Mouse (Mus musculus) hindlimb bud, embryonic 11.5 days (tissue): ENCODE results near the gene Klhl11.

Experiments used
- DNase-seq: peaks from one replicate; pipeline ENCODE4 v3.0.0-alpha.2; 2012; ENCODE audit warnings: low read depth, low spot score; ENCODE audit errors: extremely low spot score

Klhl11 gene

GRCm38 (mm10) chr11:100471352-100472196 is 967 bp downstream of the Klhl11 start:
- no peak for DNase-seq

DNA sequence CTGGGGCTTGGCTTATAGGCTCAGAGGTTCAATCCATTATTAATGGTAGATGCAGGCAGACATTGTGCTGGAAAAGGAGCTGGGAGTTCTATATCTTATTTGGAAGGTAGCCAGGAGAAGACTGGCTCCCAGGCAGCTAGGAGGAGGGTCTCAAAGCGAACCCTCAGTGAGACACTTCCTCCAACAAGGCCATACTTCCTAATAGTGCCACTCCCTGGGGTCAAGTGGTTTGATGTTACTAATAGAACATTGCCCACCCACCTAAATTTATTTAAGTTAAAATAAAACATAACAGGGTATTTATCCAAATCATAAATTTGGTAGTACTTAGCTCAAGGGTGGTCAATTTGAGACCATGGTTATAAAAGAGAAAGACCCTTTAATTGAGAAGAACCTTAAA is 6.7 kb downstream of the Klhl11 start:
- no peak for DNase-seq

- DNase-seq: no peak
Measured at GRCm38 (mm10) chr11:100465229-100465792, 7.2 kb downstream of the Klhl11 start.

GRCm38 (mm10) chr11:100462699-100463098 is 9.8 kb downstream of the Klhl11 start:
- DNase-seq: no peak

GRCm38 (mm10) chr11:100457711-100458110 is 14.8 kb downstream of the Klhl11 start:
- no peak for DNase-seq

GRCm38 (mm10) chr11:100457247-100457646 is 15.3 kb downstream of the Klhl11 start:
- DNase-seq: no peak

DNA sequence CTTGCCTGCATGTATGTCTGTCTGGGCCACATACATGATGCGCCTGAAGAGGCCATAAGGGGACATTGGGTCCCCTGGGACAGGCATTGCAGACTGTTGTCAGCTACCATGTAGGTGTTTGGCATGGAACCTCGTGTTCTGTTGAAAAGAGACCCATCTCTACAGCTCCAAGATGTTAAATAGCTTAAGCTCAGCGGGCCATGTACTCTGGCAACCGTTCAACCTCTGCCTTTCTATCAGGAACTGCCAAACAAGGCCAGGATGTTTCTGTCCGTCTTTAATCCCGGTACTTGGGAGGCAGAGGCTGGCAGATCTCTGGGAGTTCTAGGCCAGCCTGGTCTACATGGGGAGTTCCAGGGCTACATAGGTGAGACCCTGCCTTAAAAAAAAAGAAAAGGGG is 29.9 kb downstream of the Klhl11 start:
- no peak for DNase-seq

- DNase-seq: no peak
Measured at GRCm38 (mm10) chr11:100441797-100442196, 30.7 kb downstream of the Klhl11 start, which contains the start of the genes Nt5c3b and Klhl10. TSS of gene Nt5c3b (minus strand) at chr11:100441808. TSS of gene Klhl10 (plus strand) at chr11:100441917.

DNA sequence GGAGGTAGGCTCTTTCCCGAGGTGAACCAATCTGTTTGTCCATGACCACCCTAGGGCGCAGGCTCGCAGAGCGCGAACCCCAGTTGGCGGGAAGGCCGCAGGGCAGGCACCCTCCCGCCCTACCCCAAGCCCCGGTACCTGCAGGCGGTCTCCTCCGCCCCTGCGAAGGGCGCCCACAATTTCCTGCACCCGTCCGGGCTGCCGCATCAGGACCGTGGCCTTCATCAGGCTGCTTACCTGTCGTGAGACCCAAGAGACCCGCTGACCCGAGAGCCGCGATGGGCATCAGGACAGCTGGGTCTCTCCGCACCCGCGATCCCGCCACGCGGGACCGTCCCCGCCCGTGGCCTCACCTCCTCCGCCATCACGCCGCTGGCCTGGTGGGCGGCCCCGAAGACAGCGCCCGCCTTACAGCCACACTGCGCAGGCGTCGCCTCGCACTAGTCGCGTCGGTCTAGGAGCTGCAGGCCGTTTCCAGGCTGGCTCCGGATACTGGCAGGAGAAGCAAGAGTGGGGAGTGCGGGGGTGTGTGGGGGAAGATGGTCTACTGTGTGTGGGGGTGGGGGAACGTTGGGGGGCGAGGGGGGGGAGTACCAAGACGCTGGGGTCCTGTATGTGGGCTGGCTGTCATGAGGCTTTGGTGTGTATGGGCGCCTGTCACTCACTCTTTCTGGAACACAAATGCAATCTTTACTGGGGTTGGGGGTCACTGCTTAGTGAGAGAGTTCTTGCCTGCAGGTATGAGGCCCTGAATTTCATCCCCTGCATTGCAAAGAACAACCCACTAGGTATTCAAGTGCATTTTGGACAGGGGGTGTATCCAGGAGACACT is 31.6 kb downstream of the Klhl11 start:
- no peak for DNase-seq

GRCm38 (mm10) chr11:100437901-100438300 is 34.6 kb downstream of the Klhl11 start:
- DNase-seq: no peak

GRCm38 (mm10) chr11:100435678-100436246 is 36.8 kb downstream of the Klhl11 start:
- no peak for DNase-seq

DNA sequence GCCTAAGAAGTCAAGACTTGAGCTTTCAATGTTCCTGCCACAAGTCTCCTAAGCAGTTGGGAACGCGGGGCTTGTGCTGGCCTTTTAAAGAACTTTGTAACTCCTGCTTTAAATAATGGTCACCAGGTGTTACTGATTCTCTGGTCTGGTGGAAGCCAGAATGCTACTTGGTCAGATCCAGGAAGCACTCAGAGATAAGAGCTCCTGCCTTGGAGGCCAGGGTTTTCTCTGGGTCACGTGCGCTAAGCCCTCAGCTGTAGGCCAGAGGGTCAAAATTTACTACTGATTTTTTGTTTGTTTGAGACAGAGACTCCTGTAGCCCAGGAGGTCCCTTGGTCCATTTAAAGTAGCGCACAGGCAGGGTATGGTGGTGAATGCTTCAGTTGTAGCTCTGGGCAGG is 40.5 kb downstream of the Klhl11 start:
- DNase-seq: no peak

GRCm38 (mm10) chr11:100430052-100430451 is 42.5 kb downstream of the Klhl11 start:
- DNase-seq: no peak

DNA sequence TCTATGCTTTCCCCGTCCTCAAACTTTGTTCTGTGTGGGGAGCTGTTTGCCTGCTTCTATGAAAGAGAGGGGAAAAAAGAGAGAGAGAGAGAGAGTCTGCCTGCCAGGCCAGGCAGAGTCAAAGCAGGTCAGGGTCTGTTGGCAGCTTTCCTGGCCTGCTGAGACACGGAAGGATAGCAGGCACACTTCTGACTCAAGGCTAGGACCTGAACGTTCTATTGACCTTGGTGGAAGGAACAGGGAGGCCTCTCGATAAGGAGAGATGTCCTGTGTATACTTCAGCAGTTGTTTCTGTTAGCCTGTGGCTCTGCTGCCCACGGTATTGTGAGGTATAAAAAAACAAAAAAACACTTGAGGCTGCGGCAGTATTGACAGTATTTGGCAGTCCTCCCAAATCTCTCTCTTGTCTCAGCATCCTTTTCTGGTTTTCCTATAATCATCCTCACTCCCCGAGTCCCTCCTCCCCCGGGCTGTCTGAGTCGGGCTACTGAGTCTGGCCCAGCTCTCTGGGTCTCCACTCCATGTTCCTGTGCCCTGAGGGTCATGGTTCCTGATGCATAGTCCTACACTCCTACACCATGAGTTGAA is 43.8 kb downstream of the Klhl11 start:
- DNase-seq: no peak

DNA sequence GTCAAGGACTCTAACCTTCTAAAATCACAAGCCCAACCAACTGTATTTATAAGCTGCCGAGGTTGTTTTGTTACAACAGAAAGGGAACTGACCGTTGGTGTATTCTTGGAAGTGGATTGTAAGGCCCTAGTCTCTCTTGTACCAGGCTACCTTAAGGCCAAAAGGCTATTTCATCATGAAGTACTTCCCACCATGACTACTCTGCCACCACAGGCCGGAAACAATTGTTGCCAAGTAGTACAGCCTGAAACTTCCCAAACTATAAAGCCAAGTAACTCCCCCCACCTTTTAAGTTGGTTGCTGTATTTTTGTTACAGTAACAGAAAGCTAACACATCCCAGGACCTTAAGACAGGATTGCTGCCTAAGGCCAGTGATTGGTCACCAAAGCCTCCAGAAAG is 45.7 kb downstream of the Klhl11 start:
- DNase-seq: no peak

- DNase-seq: peak; percentile 53
Measured at GRCm38 (mm10) chr11:100425851-100426250, 46.7 kb downstream of the Klhl11 start.

DNA sequence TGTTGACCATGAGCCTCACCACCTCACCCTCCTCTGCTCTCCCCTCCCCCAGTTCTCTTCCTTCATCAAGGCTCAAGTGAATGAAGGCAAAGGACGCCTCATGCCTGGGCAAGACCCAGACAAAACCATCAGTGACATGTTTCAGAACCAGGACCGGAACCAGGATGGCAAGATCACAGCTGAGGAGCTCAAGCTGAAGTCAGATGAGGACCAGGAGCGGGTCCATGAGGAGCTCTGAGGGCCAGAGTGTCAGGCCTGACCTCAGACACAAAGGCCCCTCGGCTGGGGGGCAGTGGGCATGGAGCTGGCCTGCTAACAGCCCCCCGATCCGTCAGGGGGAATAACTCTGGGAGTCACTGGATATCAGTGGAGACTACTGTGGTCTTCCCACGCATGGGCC is 48.7 kb downstream of the Klhl11 start:
- DNase-seq: no peak

DNA sequence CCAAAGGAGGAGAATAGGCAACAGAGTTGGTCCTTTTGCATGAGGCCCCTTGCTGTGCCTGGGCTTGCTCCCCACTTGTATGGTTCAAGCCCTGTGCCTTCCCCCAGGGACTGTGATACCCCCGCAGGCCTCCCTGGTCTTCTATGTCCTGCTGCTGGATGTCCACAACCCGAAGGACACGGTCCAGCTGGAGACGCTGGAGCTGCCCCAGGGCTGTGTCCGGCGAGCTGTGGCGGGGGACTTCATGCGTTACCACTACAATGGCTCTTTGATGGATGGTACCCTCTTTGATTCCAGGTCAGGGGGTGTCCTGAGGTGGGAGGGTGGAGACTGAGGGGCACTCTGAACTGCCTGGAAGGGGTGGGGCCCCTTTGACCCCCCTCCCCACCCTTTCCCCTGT is 51.0 kb downstream of the Klhl11 start:
- no peak for DNase-seq

DNA sequence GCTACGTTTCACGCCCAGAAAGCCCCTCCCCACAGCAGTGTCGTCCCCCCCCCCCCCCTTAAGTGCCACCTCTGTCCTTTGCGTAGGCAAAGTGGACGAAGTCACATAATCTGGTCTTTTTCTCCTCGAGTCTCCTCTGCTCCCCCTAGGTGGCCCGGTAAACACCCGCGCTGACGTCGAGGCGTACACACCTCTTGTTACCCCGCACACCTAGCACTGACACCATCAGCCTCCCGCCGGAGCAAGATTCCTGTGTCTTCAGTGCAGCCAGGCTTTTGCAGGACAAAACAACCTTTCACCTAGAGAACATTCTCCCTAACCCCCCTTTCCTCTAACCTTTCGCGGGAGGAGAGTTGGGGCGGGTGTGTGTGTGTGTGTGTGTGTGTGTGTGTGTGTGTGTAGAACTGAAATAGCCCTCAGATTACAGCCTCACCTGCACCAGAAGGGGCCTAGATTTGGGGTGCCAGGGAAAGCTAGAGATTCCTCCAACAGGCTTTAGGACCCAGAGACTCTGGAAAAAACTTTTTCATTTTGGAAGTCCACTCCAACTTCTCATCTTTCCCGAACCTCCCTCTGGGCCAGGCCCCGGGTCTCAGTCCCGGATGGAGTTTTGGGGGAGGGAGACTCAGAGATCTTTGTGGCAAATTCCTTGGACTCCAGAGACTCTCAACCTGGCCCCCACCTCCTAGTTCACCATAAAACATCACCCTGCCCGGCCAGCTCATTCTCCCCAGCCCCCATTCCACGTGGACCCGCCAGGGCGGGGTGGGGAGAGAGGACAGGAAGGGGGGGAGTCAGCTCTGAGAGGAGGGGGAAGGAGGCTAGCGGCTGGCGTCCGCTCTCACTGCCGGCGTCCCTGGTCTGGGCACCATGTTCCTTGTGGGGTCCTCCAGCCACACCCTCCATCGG is 57.4 kb downstream of the Klhl11 start, which contains the start of gene Fkbp10:
Fkbp10 (plus strand) TSS at position 784 of the 909 bp plus-strand sequence.
- no peak for DNase-seq
